Mouse (Mus musculus) embryonic fibroblast, embryonic 13.5 days (primary cell): ENCODE results near the gene Ttbk2.

Experiments
- CTCF ChIP-seq: IDR thresholded peaks from 2 replicates; pipeline ENCODE4 v1.5.1; 2011; ENCODE audit warnings: mild to moderate bottlenecking, control low read depth, low read length, moderate library complexity, borderline replicate concordance; ENCODE audit not compliant: insufficient read depth
- POLR2A ChIP-seq: IDR thresholded peaks from 2 replicates; pipeline ENCODE4 v1.6.1; 2011; ENCODE audit warnings: low read depth, mild to moderate bottlenecking, control low read depth, low read length, moderate library complexity

GRCm38 (mm10) chr2:120730639-120731166 lies 119.7 kb downstream of the Ttbk2 start:
- no peak for TF ChIP-seq CTCF
- TF ChIP-seq POLR2A, result no peak
